Mouse (Mus musculus) E14TG2a.4 (cell line): ENCODE measurements at regions not wholly inside any gene's neighbourhood (a gene's known extent, or its start where the extent isn't known, plus 50 kb on each side); places are given as distances from the start of the nearest gene placed in this dataset.
A peak's percentile ranks its signal among the peaks of the same experiment; 100 is the strongest.

ENCODE experiments used
- H3K27me3 ChIP-seq: 2 replicates; pipeline ENCODE4 v1.6.1; 2014; ENCODE audit warnings: low read length, control low read depth; ENCODE audit not compliant: insufficient read depth
- H3K36me3 ChIP-seq: 2 replicates; pipeline ENCODE4 v1.6.1; 2014; ENCODE audit warnings: low read length, control low read depth; ENCODE audit not compliant: insufficient read depth
- H3K4me1 ChIP-seq: replicated peaks from 2 replicates; pipeline ENCODE4 v1.6.1; 2014; ENCODE audit warnings: low read depth, low read length, control low read depth
- H3K4me3 ChIP-seq: replicated peaks from 2 replicates; pipeline ENCODE4 v1.5.1; 2014; ENCODE audit warnings: mild to moderate bottlenecking, low read length
- H3K9me3 ChIP-seq: 2 replicates; pipeline ENCODE4 v1.6.1; 2014; ENCODE audit warnings: low read length, control low read depth
- CTCF ChIP-seq: conservative IDR thresholded peaks from 2 replicates; pipeline ENCODE4 v1.5.1; 2014; ENCODE audit warnings: low read length
- NANOG ChIP-seq: IDR thresholded peaks from 2 replicates; pipeline ENCODE4 v1.6.1; 2014; ENCODE audit warnings: borderline replicate concordance, low read length, mixed read lengths
- POU5F1 ChIP-seq: IDR thresholded peaks from 2 replicates; pipeline ENCODE4 v1.6.1; 2014; ENCODE audit warnings: low read length, borderline replicate concordance

DNA sequence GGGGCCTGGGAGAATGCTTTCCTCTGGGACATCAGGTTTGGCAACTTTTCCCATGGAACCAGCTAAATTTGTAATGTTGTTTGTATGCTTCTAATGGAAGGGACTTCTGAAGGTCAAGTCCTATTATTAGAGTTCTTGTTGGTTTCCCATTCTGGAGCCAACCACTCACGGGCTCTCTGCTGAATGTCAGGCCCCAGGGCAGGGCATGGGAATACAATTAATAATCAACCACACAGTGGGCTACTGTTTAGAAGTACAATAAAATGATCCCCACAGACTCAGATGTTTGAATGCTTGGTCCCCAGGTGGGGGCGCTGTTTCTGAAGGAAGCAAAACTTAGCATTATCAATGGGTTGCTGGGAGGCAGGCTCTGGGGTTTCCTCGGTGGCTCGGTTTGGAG lies 275.6 kb upstream of the Kazn start:
- Histone ChIP-seq H3K4me3 (no peak overlapping the region), H3K36me3 (no peaks in the 10 kb centered on the region), H3K9me3 (peaks cover 14% of the 10 kb centered on the region), H3K27me3 (peaks cover 9% of the 10 kb centered on the region; the same call in 1 of the 2 replicates), H3K4me1 (no peaks in the 10 kb centered on the region)
- TF ChIP-seq POU5F1 (no peak), CTCF (no peak; the same call in 1 of the 2 replicates), NANOG (no peak)

DNA sequence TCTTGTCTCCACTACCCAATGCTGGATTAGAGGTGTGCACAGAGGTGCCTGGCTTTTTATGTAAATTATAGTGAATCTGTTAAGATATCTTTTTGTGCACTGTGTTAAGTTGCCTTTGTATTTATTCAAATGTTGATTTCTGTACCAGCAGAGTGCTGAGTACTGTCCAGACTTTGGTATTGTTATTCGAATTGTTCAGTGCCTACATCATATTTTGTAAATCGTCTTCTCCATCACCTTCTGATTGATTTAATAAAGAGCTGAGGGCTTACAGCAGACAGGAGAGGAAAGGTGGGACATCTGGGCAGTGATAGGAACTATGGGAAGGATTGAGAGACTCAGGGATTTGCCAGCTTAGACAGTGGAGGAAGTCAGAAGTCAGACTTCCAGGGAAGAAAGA lies 270.2 kb upstream of the Kazn start:
- Histone ChIP-seq H3K4me3 (no peak overlapping the region), H3K27me3 (peaks cover 29% of the 10 kb centered on the region), H3K9me3 (peaks cover 14% of the 10 kb centered on the region), H3K36me3 (no peaks in the 10 kb centered on the region), H3K4me1 (peaks cover 28% of the 10 kb centered on the region)
- no peak for TF ChIP-seq POU5F1
- peak; percentile 94 for TF ChIP-seq NANOG

DNA sequence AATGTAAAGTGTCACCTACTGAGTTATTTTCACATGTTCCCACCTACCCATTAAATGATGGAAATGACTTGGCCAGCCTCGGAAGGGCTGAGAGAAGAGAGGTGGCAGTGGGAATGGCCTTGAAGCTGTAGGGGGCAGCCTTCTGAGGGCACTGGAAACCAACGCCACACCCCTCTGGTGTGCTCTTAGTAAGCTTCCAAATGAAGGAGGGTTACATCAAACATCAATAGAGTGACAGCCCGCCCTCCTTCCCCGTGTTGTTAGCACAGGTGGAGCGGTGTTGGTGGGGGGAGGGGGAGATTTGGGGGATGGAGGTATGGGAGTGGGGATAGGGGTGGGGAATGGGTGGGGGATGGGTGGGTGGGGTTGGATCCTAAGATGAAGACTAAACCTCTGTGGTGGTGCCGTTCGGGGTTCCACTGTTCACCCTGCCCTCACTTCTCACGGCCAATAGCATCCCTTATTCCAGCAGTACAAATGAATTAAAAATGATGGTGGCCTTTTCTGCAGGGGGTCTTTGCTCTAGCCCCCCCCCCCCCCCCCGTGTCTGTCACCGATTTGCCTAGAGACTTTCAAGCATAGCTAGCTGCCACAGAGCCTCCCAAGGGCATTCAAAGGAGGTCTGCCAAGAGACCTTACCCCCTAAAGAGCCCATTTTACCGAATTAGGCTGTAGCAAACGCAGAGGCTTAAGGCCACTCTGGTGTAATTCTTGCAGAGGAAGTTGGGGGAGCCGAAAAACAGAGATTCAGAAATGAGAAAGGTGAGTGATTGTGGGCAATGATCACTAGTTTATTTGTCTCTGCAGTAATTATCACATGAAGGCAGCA lies 267.4 kb upstream of the Kazn start:
- Histone ChIP-seq H3K36me3 (no peaks in the 10 kb centered on the region), H3K4me3 (no peak overlapping the region), H3K9me3 (no peaks in the 10 kb centered on the region), H3K4me1 (peaks cover 28% of the 10 kb centered on the region), H3K27me3 (peaks cover 38% of the 10 kb centered on the region)
- no peak for TF ChIP-seq POU5F1

DNA sequence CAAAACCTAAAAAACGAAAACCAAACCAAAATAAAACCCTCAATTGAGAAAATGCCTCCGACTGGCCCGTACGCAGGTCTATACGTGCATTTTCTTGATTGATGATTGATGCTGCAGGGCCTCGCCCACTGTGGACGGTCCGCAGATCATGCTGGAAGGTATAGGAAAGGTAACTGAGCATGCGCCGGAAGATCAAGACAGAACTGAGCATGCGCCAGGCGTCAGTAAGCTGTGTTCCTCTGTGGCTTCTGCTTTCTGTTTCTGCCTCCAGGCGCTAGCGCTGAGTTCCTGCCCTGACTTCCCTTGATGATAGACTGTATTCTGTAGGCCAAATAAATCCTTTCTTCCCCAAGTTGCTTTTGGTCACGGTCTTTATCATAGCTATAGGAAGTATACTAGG lies 264.6 kb upstream of the Kazn start:
- Histone ChIP-seq H3K4me1 (peaks cover 20% of the 10 kb centered on the region), H3K27me3 (peaks cover 37% of the 10 kb centered on the region), H3K36me3 (no peaks in the 10 kb centered on the region), H3K9me3 (no peaks in the 10 kb centered on the region), H3K4me3 (no peak overlapping the region)
- TF ChIP-seq NANOG (no peak), CTCF (no peak), POU5F1 (no peak)

DNA sequence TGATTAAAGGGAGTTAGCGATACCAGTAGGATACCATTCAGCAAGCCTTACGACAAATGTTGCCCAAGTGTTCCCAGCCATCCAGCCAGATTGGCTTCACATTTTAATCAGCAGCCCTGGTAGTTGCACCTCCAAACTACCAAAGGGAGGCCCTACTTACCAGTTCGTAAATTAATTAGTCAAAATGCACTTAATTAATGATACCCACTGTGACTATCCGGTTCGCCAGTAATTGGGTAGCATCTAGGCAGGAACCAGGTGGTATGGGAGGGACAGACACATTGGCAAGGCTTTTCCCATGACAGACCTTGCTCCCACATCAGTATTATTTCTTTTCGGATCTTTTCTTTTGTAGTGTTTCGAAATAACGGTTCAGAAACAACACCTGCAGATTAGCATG lies 262.0 kb upstream of the Kazn start:
- Histone ChIP-seq H3K36me3 (no peaks in the 10 kb centered on the region), H3K9me3 (0 out of 2 replicates have a peak, but pooled peaks cover 3% of the 10 kb centered on the region), H3K27me3 (peaks cover 46% of the 10 kb centered on the region), H3K4me1 (peaks cover 9% of the 10 kb centered on the region), H3K4me3 (no peak overlapping the region)
- TF ChIP-seq CTCF, result no peak
- no peak for TF ChIP-seq NANOG
- no peak for TF ChIP-seq POU5F1

DNA sequence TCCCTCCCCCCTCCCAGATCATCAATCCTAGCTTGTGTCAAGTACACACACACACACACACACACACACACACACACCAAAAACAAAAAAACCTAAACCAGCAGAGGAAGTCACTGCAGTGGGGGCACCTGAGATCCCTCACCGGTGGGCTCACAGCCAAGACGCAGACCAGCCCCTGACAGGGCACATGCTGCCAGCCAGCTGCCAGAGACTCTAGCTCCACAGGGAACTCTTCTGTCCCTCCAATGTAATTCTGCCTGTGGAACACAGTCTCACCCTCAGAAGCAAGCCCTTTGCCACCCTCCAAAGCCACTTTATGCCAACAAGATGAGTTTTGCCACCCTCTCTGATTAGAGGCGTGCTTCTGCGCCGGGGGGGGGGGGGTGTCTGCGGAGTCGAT lies 261.3 kb upstream of the Kazn start:
- 0 out of 2 replicates have a peak, but pooled peaks cover 4% of the 10 kb centered on the region for H3K4me1 ChIP-seq
- H3K36me3 ChIP-seq, result no peaks in the 10 kb centered on the region
- H3K27me3 ChIP-seq, result peaks cover 48% of the 10 kb centered on the region
- H3K9me3 ChIP-seq, result 0 out of 2 replicates have a peak, but pooled peaks cover 3% of the 10 kb centered on the region
- H3K4me3 ChIP-seq, result no peak overlapping the region
- TF ChIP-seq POU5F1 (no peak), NANOG (no peak), CTCF (no peak)

DNA sequence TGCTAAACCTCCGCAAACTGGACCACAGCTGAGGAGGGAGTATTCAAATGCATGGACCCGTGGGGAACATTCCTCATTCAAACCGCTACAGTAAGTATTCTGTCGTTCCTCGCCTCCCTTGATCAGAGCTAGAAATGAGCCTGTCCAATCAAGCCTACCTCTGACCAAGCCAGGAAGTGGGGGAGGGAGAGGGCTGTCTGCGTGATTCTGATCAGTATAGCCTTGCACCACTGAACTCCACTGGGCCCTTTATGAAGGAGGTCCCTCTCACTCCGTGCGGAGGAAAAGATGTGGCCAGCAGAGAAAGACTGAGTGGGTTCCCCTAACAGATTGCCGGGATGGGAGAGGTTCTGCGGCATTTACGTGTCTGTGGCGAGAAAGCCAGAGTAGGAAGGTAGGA lies 257.4 kb upstream of the Kazn start:
- TF ChIP-seq CTCF (no peak), NANOG (no peak), POU5F1 (no peak)
- 0 out of 2 replicates have a peak, but pooled peaks cover 3% of the 10 kb centered on the region for H3K9me3 ChIP-seq
- 0 out of 2 replicates have a peak, but pooled peaks cover 4% of the 10 kb centered on the region for H3K4me1 ChIP-seq
- no peaks in the 10 kb centered on the region for H3K36me3 ChIP-seq
- H3K4me3 ChIP-seq, result no peak overlapping the region; the same call in 1 of the 2 replicates
- H3K27me3 ChIP-seq, result peaks cover 28% of the 10 kb centered on the region

DNA sequence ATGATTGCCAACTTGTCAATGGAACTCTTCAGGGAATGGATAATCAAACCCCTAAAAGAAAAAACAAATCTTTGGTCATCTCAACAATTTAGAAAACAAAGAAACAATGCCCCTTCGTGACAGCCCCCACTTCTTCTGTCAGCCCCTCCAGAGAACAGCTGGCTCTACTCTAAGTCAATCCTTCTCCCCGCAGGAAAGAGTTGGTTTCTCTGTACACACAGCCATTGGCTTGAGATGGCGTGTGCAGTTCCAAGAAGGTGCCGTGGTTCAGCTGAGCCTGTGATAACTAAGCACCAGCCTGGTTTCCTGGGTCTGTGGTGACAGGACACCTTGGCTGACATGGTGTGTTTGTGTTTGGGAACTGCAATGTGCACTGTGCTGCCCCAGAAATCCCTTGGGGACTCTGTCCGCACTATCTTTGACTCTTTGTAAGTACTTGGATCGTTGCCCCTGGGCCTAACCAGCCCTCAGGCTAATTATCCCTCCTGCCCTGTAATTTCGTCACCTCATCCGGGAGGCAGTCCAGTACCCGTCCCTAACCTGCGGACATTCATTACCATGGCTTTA lies 253.8 kb upstream of the Kazn start:
- H3K9me3 ChIP-seq, result 0 out of 2 replicates have a peak, but pooled peaks cover 3% of the 10 kb centered on the region
- H3K27me3 ChIP-seq, result peaks cover 33% of the 10 kb centered on the region
- TF ChIP-seq NANOG, result no peak
- no peak for TF ChIP-seq CTCF
- TF ChIP-seq POU5F1, result no peak
- H3K36me3 ChIP-seq, result no peaks in the 10 kb centered on the region
- 0 out of 2 replicates have a peak, but pooled peaks cover 4% of the 10 kb centered on the region for H3K4me1 ChIP-seq
- no peak overlapping the region for H3K4me3 ChIP-seq
